Mouse (Mus musculus) E14TG2a.4 (cell line): ENCODE measurements around the gene Fam208a.

Experiments used
- H3K27me3 ChIP-seq: 2 replicates; pipeline ENCODE4 v1.6.1; 2014; ENCODE audit warnings: low read length, control low read depth; ENCODE audit not compliant: insufficient read depth
- H3K36me3 ChIP-seq: 2 replicates; pipeline ENCODE4 v1.6.1; 2014; ENCODE audit warnings: low read length, control low read depth; ENCODE audit not compliant: insufficient read depth
- H3K4me1 ChIP-seq: replicated peaks from 2 replicates; pipeline ENCODE4 v1.6.1; 2014; ENCODE audit warnings: low read depth, low read length, control low read depth
- H3K4me3 ChIP-seq: replicated peaks from 2 replicates; pipeline ENCODE4 v1.5.1; 2014; ENCODE audit warnings: mild to moderate bottlenecking, low read length
- H3K9me3 ChIP-seq: 2 replicates; pipeline ENCODE4 v1.6.1; 2014; ENCODE audit warnings: low read length, control low read depth
- CTCF ChIP-seq: conservative IDR thresholded peaks from 2 replicates; pipeline ENCODE4 v1.5.1; 2014; ENCODE audit warnings: low read length
- NANOG ChIP-seq: IDR thresholded peaks from 2 replicates; pipeline ENCODE4 v1.6.1; 2014; ENCODE audit warnings: borderline replicate concordance, low read length, mixed read lengths
- POU5F1 ChIP-seq: IDR thresholded peaks from 2 replicates; pipeline ENCODE4 v1.6.1; 2014; ENCODE audit warnings: low read length, borderline replicate concordance

Fam208a gene

DNA sequence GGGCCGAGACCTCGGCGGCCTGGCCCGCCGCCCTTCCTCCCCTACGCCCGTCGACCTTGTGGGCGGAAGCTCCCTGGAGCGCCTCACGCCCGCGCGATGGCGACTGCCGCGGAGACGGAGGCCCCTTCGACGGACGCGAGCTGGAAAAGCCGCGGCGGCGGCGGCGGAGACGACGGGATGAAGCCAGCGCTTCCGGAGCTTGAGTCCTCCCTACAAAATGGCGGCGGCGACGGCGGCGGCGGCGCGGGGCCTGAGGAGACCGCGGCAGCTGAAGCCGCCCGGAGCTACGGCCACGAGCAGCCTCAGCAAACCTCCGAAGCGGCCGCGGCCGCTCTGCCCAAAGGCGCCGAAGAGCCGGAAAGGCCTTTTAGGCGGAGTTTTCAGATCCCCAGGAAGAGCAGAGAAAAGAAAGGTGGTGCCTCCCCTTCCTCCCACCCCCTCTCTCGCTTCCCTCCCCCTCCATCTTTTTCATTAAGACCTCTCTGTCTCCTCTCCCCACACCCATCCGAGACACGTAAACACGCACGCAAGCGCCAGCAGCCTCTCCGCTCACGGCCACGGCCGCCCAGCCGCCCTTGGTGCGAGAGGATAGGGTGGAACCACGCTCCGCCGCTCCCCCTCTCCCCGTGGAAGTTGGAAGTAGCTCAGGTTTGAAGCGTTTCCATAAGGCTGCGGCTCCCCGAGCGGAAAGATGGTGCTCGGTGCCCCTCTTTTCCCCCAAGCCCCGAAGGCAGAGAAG, 508 bp downstream of the Fam208a start:
- peak overlapping the region; percentile 94 for H3K4me3 ChIP-seq
- peaks cover 7% of the 10 kb centered on the region for H3K9me3 ChIP-seq
- TF ChIP-seq POU5F1 (no peak), CTCF (no peak), NANOG (no peak)
- H3K27me3 ChIP-seq: no peaks in the 10 kb centered on the region
- H3K36me3 ChIP-seq: peaks cover 77% of the 10 kb centered on the region
- peaks cover 54% of the 10 kb centered on the region for H3K4me1 ChIP-seq

DNA sequence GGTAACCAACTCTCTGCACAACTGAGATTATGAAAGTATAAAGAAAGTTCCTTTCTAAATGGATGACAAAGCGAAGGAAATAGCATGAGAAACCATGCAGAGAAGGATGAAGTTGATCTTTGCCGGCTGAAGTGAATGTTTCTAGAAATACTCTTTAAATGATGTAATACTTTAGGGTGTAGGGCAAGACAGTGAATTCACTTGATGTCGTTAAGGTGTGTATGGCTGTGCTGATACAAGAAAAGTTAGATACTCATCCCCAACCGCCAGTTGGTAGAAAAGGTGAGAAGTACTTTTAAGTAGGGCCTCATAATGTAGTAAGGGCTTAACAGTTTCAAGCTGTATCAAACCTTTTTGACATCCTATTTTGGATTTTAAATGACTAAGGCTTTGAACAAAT, 1.6 kb downstream of the Fam208a start:
- no peaks in the 10 kb centered on the region for H3K9me3 ChIP-seq
- H3K4me1 ChIP-seq: peaks cover 55% of the 10 kb centered on the region
- H3K27me3 ChIP-seq: no peaks in the 10 kb centered on the region
- peaks cover 76% of the 10 kb centered on the region for H3K36me3 ChIP-seq
- TF ChIP-seq POU5F1 (no peak), CTCF (no peak), NANOG (no peak)
- H3K4me3 ChIP-seq: peak overlapping the region; percentile 94

GRCm38 (mm10) chr14:27432064-27432463, 3.4 kb downstream of the Fam208a start:
- peaks cover 64% of the 10 kb centered on the region for H3K4me1 ChIP-seq
- peaks cover 74% of the 10 kb centered on the region for H3K36me3 ChIP-seq
- H3K4me3 ChIP-seq: peak overlapping the region; percentile 94
- no peak for TF ChIP-seq CTCF
- TF ChIP-seq POU5F1: no peak
- no peak for TF ChIP-seq NANOG
- H3K9me3 ChIP-seq: no peaks in the 10 kb centered on the region
- H3K27me3 ChIP-seq: no peaks in the 10 kb centered on the region

- H3K4me1 ChIP-seq: peaks cover 58% of the 10 kb centered on the region
- peaks cover 88% of the 10 kb centered on the region for H3K36me3 ChIP-seq
- TF ChIP-seq CTCF: no peak
- TF ChIP-seq NANOG: no peak
- TF ChIP-seq POU5F1: no peak
- H3K4me3 ChIP-seq: no peak overlapping the region
- H3K9me3 ChIP-seq: no peaks in the 10 kb centered on the region
- no peaks in the 10 kb centered on the region for H3K27me3 ChIP-seq
Observed at GRCm38 (mm10) chr14:27436116-27436515, 7.5 kb downstream of the Fam208a start.

DNA sequence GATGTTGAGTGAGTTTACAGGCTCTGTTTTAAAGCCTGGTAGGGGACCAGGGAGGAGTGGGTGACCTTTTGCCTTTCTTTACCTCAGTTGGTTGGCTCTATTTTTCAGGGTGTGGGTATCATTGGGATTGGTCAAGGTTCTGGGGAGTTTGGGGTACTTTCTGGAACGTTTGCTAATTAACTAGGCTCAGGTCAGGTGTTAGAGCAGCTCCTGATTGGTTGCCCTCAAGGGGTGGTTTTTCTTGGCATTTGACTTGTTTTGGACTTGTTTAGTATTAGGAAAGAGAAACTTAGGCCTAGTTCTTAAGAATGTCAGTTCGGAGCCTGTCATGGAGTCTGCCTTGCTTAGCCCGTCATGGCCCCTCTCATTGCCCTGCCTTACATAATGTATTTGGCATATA, 8.2 kb downstream of the Fam208a start:
- H3K4me1 ChIP-seq: peaks cover 51% of the 10 kb centered on the region
- H3K36me3 ChIP-seq: peaks cover 86% of the 10 kb centered on the region
- TF ChIP-seq POU5F1: no peak
- TF ChIP-seq NANOG: no peak
- no peak for TF ChIP-seq CTCF
- no peaks in the 10 kb centered on the region for H3K9me3 ChIP-seq
- 0 out of 2 replicates have a peak overlapping the region, but pooled peaks have one; percentile 17 for H3K4me3 ChIP-seq
- no peaks in the 10 kb centered on the region for H3K27me3 ChIP-seq

DNA sequence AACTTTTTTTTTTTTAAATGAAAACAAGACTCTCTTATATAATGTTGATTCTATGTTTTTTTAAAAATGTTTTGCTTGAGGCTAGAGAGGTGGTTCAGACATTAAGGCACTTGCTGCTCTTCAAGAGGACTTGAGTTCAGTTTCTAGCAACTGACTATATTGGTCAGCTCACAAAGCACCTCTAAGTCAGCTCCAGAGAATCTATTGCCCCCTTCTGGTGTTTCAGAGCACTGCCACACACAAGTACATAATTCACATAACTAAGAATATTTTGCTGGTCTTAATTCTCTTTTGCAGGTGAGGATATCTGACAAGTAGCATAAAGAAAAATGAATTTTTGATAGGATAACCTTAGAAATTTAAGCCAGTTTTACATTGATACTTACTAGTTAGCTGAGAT, 12.3 kb downstream of the Fam208a start:
- peak; percentile 68 for TF ChIP-seq CTCF
- no peak for TF ChIP-seq POU5F1
- Histone ChIP-seq H3K9me3 (no peaks in the 10 kb centered on the region), H3K27me3 (no peaks in the 10 kb centered on the region), H3K4me3 (no peak overlapping the region), H3K4me1 (peaks cover 23% of the 10 kb centered on the region), H3K36me3 (peaks cover 88% of the 10 kb centered on the region)

GRCm38 (mm10) chr14:27444851-27445281, 16.2 kb downstream of the Fam208a start:
- TF ChIP-seq NANOG: no peak
- TF ChIP-seq CTCF: no peak
- no peak for TF ChIP-seq POU5F1
- 0 out of 2 replicates have a peak, but pooled peaks cover 4% of the 10 kb centered on the region for H3K4me1 ChIP-seq
- no peak overlapping the region for H3K4me3 ChIP-seq
- H3K36me3 ChIP-seq: peaks cover 93% of the 10 kb centered on the region
- no peaks in the 10 kb centered on the region for H3K9me3 ChIP-seq
- no peaks in the 10 kb centered on the region for H3K27me3 ChIP-seq

- TF ChIP-seq CTCF: no peak
- no peak for TF ChIP-seq NANOG
- no peak for TF ChIP-seq POU5F1
- Histone ChIP-seq H3K9me3 (no peaks in the 10 kb centered on the region), H3K27me3 (no peaks in the 10 kb centered on the region), H3K36me3 (peaks cover 94% of the 10 kb centered on the region), H3K4me3 (no peak overlapping the region), H3K4me1 (0 out of 2 replicates have a peak, but pooled peaks cover 4% of the 10 kb centered on the region)
Observed at GRCm38 (mm10) chr14:27446963-27447362, 18.3 kb downstream of the Fam208a start.

GRCm38 (mm10) chr14:27491399-27491798, 62.8 kb downstream of the Fam208a start:
- H3K4me1 ChIP-seq: no peaks in the 10 kb centered on the region
- H3K27me3 ChIP-seq: no peaks in the 10 kb centered on the region
- H3K36me3 ChIP-seq: peaks cover 95% of the 10 kb centered on the region
- H3K9me3 ChIP-seq: no peaks in the 10 kb centered on the region
- no peak overlapping the region for H3K4me3 ChIP-seq
- TF ChIP-seq CTCF (no peak), POU5F1 (no peak), NANOG (no peak)
